ENCODE assay signal across 9 mouse cellular contexts in the genomic region with DNA sequence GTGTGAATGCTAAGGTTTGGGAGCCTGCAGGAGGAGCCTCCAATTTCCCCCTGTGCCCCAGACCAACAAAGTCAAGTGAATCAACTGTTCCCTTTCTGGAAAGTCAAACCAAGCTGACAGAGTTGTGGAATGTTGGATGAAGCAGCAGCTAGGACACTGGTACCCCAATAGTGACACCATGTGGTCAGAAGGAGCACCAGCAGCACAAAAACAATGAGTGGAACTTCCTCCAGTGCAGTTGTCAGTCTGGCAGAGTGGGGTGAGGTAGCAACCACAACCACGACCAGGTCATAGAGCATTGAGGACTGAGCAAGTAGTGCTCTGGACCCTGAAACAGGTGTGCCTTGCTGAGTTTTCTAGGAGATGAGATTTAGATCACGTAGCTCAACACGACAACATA. TPM values are rescaled to one million over a fixed set of nuclear protein-coding genes. Genes with fewer than 3 reads are reported as not detected.
DNase-seq lines count a peak whose midpoint lies in the region; ATAC-seq lines count a peak whose summit lies in the region.
"Had no signal": no experiment of that assay in that cellular context is flagged by ENCODE, and none has a peak within 500 bp of the region (broad histone marks: within the 10 kb centered on the region; RNA-seq: fewer than 3 reads in every experiment).

No protein-coding gene starts in this region.

- H3K36me3 ChIP-seq in midbrain, embryonic 10.5 days: no peaks in the 10 kb centered on the region
- no peaks in the 10 kb centered on the region for H3K36me3 ChIP-seq in midbrain, embryonic 16.5 days (ENCODE audit: control insufficient read depth, insufficient read depth, low read length)
- H3K36me3 ChIP-seq: embryonic facial prominence, embryonic 13.5 days had no signal

- H3K27me3 ChIP-seq in midbrain, embryonic 10.5 days (ENCODE audit: low read depth, poor library complexity, severe bottlenecking): peaks cover 42% of the 10 kb centered on the region
- H3K27me3 ChIP-seq in midbrain, embryonic 16.5 days (ENCODE audit: control insufficient read depth, insufficient read depth, low read depth, low read length): no peaks in the 10 kb centered on the region
- H3K27me3 ChIP-seq: embryonic facial prominence, embryonic 13.5 days had no signal

- ATAC-seq in midbrain, embryonic 16.5 days: no peak

- WGBS in midbrain, embryonic 10.5 days: 64% methylated on average over 3 of the region's 3 CpGs
- 63% methylated on average over 3 of the region's 3 CpGs for WGBS in midbrain, embryonic 16.5 days

- no peak overlapping the region for H3K4me2 ChIP-seq in midbrain, embryonic 16.5 days (ENCODE audit: low read length)
- H3K4me2 ChIP-seq: embryonic facial prominence, embryonic 13.5 days had no signal

- H3K4me3 ChIP-seq in midbrain, embryonic 10.5 days: no peak overlapping the region
- no peak overlapping the region for H3K4me3 ChIP-seq in midbrain, embryonic 16.5 days (ENCODE audit: low read depth, low read length)
- H3K4me3 ChIP-seq: embryonic facial prominence, embryonic 13.5 days had no signal

- peak; percentile 29 for DNase-seq in midbrain, embryonic 10.5 days (ENCODE audit: low spot score)
- DNase-seq in Muller cell, postnatal 12 days (ENCODE audit: inconsistent ontology term): peak; percentile 72
- peak; percentile 52 to 63 for DNase-seq in cerebellum, postnatal 25 days
- peak; percentile 54 to 62 for DNase-seq in heart, adult 9 months (ENCODE audit: low spot score in 2 of 2)
- peak; percentile 58 to 65 for DNase-seq in kidney, postnatal 36 days
- DNase-seq in lung, postnatal 14 days: peak; percentile 48
- no peak for DNase-seq in spleen, postnatal 36 days (ENCODE audit: low spot score in 2 of 2)

- H3K4me1 ChIP-seq in midbrain, embryonic 10.5 days: peaks cover 25% of the 10 kb centered on the region
- peaks cover 10% of the 10 kb centered on the region for H3K4me1 ChIP-seq in midbrain, embryonic 16.5 days (ENCODE audit: control insufficient read depth, insufficient read depth, low read length)

- no peak overlapping the region for H3K27ac ChIP-seq in midbrain, embryonic 10.5 days (replicated peaks)
- no peak overlapping the region for H3K27ac ChIP-seq in midbrain, embryonic 16.5 days (ENCODE audit: low read length)
- H3K27ac ChIP-seq: embryonic facial prominence, embryonic 13.5 days had no signal

- H3K9me3 ChIP-seq in midbrain, embryonic 10.5 days (replicated peaks): no peaks in the 10 kb centered on the region
- H3K9me3 ChIP-seq in midbrain, embryonic 16.5 days (replicated peaks; ENCODE audit: control insufficient read depth, low read length, poor library complexity, severe bottlenecking): no peaks in the 10 kb centered on the region
- H3K9me3 ChIP-seq: embryonic facial prominence, embryonic 13.5 days had no signal

- no peak overlapping the region for H3K9ac ChIP-seq in midbrain, embryonic 16.5 days (ENCODE audit: low read depth, low read length)
- H3K9ac ChIP-seq: embryonic facial prominence, embryonic 13.5 days had no signal

RNA-seq across cellular contexts. Expression of a gene that starts 4.3 kb away (rescaled TPM):
- polyA plus RNA-seq in midbrain, embryonic 10.5 days (2016; fragmentation: Nextera tagmentation; extraction: Ambion mirVana): 19.8 and 20.5 TPM in 2 replicates
- 28.6 and 31.0 TPM in 2 replicates for polyA plus RNA-seq in midbrain, embryonic 16.5 days (2015; fragmentation: Nextera tagmentation; extraction: Ambion mirVana)

RNA-seq across cellular contexts. Expression of a gene that starts 52.3 kb away (rescaled TPM):
- 0.20 and 0.27 TPM in 2 replicates for polyA plus RNA-seq in midbrain, embryonic 10.5 days (2016; fragmentation: Nextera tagmentation; extraction: Ambion mirVana)
- 6.2 and 8.5 TPM in 2 replicates for polyA plus RNA-seq in midbrain, embryonic 16.5 days (2015; fragmentation: Nextera tagmentation; extraction: Ambion mirVana)

Comparison
In these comparisons a context has a peak if more than half of its experiments do, and no peak if none do; other contexts are left out.
1. DNase-seq: peak in midbrain, embryonic 10.5 days (single experiment), Muller cell, postnatal 12 days (single experiment), cerebellum, postnatal 25 days (2 of 2), heart, adult 9 months (2 of 2), kidney, postnatal 36 days (2 of 2) and lung, postnatal 14 days (single experiment); none in spleen, postnatal 36 days (0 of 2).